Mouse (Mus musculus): Measurements from ENCODE around the gene H2-T24.
"Not testable (repeated sequence)": the region's sequence is repeated elsewhere in the genome, so short reads cannot be mapped to it uniquely, and the experiment has no call there.

Gene H2-T24

DNA sequence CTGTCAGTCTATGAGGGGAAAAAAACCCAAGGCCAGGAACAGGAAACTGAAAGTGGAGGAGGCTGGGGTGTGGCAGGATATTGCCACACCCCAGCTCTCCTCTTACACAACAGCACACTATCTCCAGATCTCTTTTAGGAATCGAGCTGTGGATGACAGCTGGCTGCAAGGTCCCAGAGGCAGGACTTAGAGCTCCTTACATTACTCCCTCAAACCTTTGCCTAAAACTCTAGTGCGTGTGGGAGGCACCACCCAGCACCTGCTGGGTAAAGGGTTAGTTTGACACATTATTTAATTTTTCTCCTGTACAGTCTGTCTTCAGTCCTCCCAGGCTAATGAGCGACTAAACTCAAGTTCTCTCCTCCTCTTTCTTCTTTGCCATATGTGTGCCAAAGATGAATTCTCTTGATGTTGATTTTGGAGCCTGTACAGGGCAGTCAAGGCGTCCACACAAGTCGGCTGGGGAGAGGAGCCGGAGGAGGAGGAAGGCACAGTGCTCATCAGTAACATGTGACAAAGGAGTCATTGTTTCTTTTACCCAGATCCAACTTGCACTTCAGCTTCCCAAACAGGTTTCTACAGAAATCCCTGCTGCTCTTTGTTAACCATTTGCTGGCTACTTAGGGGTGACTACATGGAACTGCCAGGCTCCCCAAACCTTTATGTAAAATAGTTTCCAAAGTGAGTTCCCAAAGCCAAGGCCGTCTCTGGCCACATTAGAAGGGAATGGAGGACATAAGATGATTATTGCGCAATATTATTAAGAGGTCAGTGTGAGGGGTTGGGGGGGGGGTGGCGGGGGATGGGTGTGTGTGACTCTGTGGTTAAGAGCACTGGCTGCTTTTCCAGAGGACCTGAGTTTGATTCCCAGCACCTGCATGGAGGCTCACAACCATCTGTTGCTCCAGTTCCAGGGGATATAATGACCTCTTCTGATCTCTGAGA is 3.6 kb upstream of the H2-T24 start:
- DNase-seq (ENCODE audit: low spot score in 2 of 2), result peak in 1 of 2 experiments; percentile 35

DNA sequence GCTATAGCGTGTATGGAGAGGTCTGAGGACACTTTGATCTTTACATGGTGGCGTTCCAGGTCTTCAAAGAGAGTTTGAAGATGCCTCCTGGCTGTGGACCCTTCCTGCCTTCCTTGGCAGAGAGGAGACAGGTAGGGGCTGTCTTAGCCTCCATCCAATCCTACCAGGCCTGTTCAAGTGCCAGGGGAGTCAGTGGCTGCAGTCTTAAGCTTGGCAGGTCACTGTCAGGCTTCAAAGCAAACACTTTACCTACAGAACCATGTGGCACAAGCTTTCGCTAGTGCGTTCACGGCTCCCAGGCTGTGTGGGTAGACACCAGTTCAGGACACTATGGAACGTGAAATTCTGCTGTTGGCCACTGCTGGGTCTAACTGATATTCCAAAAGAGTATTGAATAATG is 2.6 kb upstream of the H2-T24 start:
- DNase-seq (ENCODE audit: low spot score in 2 of 2), result no peak

DNA sequence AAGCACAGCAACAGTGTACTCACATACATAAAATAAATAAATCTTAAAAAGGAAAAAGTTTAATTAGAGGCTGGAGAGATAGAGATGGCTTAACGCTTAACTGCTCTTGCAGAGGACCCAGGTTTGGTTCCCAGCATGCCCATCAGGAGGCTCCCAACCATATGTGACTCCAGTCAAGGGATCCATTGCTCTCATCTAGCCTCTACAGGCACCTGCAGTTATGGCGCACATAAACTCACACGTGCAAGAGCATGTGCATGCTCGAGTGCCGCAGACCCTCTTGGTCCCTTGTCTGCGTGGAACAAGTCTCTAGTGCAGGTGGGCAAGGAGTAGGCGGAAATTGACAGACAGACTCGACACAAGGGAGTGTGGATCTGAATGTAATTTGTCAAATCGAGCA is 1.7 kb upstream of the H2-T24 start:
- DNase-seq (ENCODE audit: low spot score in 2 of 2), result no peak

DNA sequence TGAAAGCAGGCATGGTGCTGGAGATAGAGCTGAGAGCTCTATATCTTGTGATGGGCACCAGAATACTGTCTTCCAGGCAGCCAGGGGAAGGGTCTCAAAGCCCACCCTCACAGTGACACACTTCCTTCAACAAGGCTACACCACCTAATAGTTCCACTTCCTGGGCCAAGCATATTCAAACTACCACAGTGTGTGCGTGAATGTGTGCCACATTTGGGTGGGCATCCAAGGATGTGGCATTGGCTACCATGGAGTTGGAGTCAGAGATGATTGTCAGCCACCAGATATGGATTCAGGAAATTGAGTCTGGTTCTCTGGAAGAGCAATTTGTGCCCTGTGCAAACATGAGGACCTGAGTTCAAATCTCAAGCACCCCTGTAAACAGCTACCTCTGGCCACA is 949 bp upstream of the H2-T24 start:
- DNase-seq (ENCODE audit: low spot score in 2 of 2), result no peak

DNA sequence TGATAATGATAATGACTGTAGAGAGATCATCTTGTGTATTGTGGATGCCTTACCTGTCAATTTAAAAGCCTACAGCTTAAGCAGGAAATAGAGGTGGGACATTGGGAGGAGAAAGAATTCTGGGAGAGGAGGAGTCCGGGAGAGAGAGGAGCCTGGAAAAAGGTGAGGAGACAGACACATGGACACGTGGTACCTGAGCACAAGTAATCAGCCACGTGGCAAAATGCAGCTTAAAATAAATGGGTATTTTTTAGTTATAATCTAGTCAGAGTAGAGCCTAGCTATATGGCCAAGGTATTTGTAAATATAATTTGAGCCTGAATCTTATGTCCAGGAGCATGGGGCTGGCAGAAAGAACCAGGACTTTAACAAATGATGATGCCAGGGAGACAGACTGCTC is 841 bp downstream of the H2-T24 start:
- DNase-seq (ENCODE audit: low spot score in 2 of 2), result no peak

DNA sequence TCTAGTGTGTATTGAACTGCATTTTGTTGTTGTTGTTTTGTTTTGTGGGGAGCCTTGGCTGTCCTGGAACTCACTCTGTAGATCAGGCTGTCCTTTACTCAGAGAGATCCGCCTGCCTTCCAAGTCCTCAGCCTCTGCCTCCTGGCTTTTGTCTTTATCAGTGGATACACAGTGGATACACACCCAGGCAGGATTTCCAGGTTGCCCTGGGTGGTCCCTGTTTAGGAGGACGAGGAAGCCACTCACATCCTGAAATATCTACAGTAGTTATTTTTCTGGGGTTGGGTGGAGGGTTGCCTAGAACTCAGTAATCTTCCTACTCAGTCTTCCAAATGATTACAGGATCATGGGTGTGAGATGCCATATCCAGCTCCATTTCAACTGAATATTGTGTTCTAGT is 1.4 kb downstream of the H2-T24 start:
- DNase-seq (ENCODE audit: low spot score in 2 of 2), result no peak

DNA sequence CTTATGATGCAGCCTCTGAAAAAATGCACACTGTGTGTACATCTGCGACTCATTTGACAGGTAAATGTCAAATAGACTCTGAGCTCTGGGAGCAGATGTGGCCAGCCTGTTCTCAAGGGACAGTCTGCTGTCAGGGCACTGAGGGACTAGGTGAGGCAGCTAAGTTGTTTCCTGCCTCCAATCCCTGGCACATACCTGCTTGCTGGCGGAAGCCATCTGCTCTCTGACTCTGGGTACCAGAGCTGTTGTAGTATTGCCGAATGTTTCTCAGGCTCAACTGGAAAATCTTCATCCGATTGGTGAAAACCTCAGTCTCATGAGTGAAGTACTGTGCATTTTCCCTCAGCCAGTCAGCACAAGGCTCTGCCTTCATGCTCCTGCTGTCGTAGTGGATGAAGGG is 3.3 kb downstream of the H2-T24 start:
- no peak for DNase-seq (ENCODE audit: low spot score in 2 of 2)

DNA sequence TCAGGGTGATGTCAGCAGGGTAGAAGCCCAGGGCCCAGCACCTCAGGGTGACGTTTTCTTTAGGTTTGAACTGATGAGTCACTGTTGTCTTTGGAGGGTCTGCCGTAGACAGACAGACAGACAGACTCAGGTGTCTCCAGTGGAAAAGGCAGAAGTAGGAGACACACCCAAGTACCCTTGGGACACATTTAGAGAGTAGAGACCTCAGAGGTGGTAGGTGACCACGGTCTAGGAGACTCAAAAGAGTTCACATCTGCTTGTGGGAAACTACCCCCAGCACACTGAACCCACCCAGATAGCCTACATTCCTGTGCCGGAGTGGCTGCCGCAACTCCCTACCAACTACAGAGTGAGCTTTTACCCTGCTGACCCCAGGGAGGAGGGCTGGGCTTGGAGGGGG is 5.4 kb downstream of the H2-T24 start:
- DNase-seq (ENCODE audit: low spot score in 2 of 2), result no peak

DNA sequence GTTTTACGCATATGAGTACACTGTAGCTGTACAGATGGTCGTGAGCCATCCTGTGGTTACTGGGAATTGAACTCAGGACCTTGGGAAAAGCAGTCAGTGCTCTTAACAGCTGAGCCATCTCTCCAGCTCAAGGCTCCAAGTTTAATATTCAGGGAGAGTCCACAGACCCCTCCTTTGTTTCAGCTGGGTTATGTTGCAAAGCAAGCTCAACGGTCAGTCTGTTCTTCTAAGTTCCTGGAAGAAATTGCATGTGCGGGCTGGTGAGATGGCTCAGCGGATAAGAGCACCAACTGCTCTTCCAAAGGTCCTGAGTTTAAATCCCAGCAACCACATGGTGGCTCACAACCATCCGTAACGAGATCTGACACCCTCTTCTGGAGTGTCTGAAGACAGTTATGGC is 16.0 kb downstream of the H2-T24 start:
- DNase-seq (ENCODE audit: low spot score in 2 of 2), result not testable (repeated sequence)

DNA sequence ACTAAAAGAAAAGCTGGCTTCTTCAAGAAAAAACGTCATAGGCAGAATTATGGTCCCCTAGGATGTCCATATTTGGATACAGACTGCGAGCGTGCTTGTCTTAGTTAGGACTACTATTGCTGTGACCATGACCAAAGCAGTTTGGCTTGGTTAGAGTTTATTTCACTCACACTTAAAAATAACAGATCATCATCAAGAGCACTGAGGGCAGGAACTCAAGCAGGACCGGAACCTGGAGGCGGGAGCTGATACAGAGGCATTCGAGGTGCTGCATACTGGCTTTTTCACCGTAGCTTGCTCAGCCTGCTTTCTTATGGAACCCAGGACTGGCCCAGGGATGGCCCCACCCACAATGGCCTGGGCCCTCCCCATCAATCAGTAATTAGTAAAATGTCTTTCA is 17.0 kb downstream of the H2-T24 start:
- DNase-seq (ENCODE audit: low spot score in 2 of 2), result no peak

DNA sequence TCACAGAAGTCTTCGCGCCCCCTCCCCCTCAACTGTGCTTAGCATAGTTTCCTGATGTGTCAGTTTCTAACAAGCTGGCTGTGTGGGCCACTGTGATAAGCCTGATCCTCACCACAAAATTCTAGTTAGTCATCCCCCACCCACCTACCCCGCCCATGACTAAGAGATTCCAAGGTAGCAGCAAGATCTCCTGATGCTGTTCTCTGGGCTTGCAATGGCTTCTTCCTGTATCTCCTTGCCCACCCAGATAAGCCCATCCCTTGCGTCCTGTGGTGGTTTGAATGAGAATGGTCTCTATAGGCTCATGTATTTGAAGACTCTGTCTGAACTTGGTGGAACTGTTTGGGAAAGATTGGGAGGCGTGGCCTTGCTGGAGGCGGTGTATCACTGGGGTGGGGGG is 18.4 kb downstream of the H2-T24 start:
- peak; percentile 45 to 57 for DNase-seq (ENCODE audit: low spot score in 2 of 2)

DNA sequence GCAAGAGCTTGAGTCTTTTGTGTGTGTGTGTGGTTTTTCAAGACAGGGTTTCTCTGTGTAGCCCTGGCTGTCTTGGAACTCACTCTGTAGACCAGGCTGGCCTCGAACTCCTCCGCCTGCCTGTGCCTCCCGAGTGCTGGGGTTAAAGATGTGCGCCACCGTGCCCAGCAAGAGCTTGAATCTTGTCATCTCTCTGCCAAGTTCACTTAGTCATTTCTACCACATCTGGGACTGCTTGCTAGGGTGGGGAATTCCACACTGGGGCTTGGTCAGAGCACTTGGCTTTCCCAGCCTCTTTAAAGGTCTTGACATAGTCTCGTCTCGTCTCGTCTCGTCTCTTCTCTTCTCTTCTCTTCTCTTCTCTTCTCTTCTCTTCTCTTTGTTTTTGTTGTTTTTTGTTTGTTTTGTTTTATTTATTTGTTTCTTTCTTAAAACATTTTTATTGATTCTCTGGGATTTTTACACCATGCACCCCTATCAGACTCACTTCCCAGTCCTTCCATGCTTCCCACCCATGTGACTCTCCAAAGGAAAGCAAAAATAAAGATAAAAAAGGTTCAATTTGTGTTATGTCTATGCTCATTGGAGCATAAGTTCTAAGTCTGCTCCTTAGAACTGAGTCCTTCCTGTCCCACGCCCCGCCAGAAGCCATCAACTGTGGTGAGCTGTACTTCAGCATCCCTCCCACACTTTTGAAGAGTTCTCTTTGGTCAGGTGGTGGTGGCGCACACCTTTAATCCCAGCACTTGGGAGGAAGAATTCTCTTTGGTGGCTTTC is 19.1 kb downstream of the H2-T24 start:
- no peak for DNase-seq (ENCODE audit: low spot score in 2 of 2)

DNA sequence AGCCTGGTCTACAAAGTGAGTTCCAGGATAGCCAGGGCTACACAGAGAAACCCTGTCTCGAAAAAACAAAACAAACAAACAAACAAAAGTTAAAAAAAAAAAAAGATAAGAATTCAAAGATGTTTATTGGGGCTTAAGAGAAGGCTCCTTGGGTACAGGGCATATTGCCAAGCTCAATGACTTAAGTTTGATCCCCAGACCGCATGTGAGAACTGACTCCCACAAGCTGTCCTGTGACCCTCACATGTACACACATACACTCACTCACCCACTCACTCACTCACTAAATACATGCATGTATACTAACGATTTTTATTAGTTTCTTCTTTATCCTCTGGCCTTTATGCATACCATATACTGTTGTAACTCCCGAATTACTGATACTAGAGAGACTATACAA is 20.0 kb downstream of the H2-T24 start:
- DNase-seq (ENCODE audit: low spot score in 2 of 2), result no peak

DNA sequence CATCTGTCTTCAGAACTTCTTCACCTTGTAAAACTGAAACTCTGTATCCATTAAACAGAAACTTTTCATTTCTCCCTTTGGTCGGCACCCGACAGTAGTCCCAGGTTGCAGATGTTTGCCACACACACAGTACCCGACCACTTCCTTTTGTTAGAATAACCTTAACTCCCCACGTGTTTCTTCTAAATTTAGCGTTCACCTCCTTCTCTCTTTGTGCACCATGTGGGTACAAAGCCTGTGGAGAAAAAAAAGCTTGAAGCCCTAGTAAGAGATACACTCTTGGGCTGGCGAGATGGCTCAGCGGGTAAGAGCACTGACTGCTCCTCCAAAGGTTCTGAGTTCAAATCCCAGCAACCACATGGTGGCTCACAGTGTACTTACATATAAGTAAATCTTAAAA is 21.0 kb downstream of the H2-T24 start:
- no peak for DNase-seq (ENCODE audit: low spot score in 2 of 2)

DNA sequence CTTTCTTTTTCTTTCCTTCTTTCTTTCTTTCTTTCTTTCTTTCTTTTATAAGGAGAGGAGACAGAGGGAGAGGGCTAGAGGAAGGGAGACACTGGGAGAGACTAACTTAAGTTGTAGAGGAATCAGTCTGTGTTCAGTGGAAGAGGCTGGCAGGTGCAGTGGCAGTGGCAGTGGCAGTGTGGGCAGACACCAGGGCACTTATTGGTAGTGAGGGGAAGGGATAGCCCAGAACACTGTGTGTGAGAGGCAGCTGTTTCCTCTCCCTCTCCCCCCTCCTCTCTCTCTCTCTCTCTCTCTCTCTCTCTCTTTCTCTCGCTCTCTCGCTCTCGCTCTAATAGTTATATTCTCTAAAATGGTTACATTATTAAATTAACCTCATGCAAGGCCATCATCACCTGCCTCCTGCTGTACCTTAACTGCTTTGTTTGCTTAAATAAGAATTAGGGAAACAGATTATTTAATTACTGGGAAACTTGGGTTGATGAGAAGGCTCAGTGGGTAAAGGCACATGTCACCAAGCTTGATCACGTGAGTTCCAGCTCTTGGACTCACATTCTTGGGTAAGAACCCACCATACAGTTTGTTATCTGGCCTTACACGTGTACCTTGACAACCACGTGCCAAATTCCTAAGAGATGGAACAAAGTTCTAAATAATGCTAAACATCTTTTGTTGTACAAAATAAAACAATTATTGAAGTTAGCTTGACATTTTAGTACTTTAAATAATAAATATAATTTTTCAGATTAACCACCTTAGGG is 21.6 kb downstream of the H2-T24 start:
- no peak for DNase-seq (ENCODE audit: low spot score in 2 of 2)

DNA sequence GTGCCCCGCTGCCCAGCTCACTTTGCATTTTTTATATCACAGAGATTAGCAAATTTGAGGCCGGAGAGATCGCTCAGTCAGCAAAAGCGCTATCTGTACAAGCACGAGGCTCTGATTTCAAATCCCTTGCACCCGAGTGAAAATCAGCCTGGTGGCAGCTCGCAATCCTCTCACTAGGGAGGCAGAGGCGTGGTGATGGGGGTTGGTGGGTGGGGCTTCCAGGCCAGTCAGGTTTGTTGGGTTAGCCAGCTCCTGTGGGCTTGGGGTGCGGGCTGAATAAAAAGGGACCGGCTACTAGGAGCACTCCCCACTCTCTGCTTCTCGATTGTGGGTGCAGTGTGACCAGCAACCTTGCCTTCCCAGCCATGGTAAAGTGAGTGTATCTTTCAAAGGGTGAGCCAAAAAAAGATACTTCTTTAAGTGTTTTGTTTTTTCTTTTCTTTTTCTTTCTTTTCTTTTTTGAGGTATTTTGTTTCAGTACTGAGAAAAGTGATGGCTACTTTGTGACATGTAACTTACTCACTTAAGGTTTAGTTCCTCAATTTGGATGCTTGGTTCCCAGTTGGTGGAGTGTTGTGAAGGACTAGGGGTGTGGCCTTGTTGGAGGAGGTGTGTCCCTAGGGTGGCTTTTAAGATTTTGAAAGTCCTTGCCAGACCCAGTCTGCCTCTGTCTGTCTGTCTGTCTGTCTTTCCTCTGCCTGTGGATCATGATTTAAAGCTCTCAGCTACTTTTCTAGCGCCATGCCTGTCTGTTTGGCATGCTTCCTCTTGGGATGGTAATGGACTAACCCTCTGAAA is 22.4 kb downstream of the H2-T24 start:
- no peak for DNase-seq (ENCODE audit: low spot score in 2 of 2)

DNA sequence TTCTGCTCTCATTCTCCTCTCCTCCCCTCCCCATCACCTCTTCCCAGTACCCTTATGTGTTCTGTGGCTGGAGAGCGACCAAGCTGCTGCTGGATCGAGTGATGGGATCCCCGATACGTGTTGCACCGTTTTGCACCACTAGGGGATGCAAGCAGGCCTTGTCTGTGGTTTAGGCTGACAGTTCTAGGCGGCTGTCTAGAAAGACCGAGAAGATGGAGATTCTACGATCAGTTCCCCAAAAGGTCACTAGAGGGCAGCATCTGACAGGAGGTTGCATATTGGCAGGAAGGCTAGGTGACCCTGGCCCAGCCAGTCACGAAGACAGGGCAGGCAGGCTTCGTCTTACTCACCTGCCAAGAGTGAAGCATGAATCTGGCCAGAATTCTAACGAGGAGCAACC is 23.4 kb downstream of the H2-T24 start:
- peak; percentile 94 to 99 for DNase-seq (ENCODE audit: low spot score in 2 of 2)

DNA sequence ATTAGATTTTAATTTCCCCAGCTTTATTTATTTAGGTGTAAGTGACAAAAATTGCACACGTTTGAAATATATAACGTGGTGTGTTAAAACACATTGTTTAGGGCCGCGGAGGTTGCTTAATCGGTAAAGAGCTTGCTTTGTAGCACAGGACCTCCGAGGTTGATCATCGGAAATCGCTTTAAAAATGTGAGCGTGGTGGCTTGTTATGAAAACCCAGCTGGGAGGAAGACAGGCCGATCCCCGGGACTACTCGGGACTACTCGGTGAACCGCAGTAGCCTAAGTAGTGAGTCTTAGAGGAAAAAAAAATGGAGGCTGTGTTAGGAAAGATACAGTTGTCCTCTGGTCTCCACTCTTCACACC is 25.5 kb downstream of the H2-T24 start:
- DNase-seq (ENCODE audit: low spot score in 2 of 2), result no peak

DNA sequence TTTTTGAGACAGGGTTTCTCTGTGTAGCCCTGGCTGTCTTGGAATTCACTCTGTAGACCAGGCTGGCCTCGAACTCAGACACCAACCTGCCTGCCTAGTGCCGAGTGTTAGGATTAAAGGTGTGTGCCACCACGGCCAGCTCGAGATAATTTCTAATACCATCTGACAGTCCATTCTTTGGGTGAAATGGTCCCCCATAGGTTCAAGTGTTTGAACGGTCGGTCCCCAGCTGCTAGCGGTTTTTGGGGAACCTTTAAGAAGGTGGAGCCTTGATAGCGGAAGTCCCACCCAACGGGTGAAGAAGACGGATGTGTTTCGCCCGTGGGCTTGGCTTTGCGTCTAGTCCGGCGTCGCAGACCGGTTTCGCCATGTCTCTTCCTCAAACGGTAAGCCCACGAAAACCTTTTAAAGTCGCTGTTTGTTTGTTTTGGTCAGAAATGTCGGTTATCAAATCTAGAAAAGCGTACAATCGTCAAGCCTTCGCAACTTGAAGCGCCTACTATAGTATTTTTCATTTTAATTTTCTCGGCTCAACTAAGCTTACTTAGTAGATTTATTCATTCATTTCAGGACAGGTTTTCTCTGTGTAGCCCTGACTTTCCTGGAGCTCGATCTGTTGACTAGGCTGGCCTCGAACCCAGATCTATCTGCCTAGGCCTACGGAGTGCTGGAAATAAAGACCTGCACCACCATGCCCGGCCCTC is 26.0 kb downstream of the H2-T24 start:
- DNase-seq (ENCODE audit: low spot score in 2 of 2), result peak; percentile 82 to 83

DNA sequence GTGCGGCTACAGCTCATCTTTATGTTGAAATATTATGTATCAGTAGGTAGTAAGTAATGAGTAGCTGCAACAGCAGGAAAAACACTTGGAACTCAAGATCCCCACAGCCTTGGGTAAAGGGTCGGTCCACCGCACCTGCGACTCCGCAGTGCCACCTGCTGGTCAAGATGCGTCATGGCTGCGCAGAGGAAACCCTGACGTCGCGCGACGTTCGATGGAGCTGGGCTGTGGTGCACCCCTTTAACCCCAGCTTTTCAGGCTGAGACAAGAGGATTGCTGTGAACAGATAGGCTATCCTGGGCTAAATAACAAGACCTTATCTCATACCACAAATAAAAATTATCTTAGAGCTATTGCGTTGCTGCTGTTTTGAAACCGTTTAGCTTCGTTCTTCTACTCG is 26.7 kb downstream of the H2-T24 start:
- peak; percentile 76 to 84 for DNase-seq (ENCODE audit: low spot score in 2 of 2)

DNA sequence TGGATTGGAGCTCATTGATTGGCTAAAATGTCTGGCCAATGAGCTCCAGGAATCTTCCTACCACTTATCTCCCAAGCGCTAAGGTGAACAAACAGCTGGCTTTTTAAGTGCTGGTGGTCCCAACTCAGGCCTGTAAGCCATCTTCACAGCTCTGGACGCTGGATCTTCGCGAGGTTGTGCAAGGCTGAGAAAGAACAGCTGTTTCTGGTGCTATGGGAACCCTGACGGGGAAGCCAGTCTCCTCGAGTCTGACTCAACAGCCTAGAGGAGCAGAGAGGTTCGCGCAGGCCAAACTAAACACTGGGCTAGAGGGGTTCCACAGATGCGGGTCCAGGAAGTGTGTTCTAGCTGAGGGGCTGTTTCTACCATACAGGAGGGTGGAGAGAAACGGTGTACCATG is 28.6 kb downstream of the H2-T24 start:
- DNase-seq (ENCODE audit: low spot score in 2 of 2), result no peak

Measured in right cerebral cortex, adult 2 months (tissue).